Mouse (Mus musculus) gastrocnemius, postnatal 25 days (tissue): ENCODE measurements around the gene Bcl9l. TPM values are rescaled to one million over a fixed set of nuclear protein-coding genes. Genes with fewer than 3 reads are reported as not detected.
A peak's percentile ranks its signal among the peaks of the same experiment; 100 is the strongest.

Experiments used
- DNase-seq: peaks from one replicate; pipeline ENCODE4 v3.0.0; 2022
- total RNA-seq, 2 experiments: library from RNA; stranded (reverse); gene quantifications; 1 replicate in 1 of 2; 2 replicates in 1 of 2; pipeline ENCODE4 v1.2.3; 2021

The Bcl9l gene
- total RNA-seq, 2 experiments from 2014 or later = 33.6 to 40.7 TPM

GRCm38 (mm10) chr9:44497624-44498377 is 15.2 kb downstream of the Bcl9l start:
- DNase-seq = peak; percentile 41

DNA sequence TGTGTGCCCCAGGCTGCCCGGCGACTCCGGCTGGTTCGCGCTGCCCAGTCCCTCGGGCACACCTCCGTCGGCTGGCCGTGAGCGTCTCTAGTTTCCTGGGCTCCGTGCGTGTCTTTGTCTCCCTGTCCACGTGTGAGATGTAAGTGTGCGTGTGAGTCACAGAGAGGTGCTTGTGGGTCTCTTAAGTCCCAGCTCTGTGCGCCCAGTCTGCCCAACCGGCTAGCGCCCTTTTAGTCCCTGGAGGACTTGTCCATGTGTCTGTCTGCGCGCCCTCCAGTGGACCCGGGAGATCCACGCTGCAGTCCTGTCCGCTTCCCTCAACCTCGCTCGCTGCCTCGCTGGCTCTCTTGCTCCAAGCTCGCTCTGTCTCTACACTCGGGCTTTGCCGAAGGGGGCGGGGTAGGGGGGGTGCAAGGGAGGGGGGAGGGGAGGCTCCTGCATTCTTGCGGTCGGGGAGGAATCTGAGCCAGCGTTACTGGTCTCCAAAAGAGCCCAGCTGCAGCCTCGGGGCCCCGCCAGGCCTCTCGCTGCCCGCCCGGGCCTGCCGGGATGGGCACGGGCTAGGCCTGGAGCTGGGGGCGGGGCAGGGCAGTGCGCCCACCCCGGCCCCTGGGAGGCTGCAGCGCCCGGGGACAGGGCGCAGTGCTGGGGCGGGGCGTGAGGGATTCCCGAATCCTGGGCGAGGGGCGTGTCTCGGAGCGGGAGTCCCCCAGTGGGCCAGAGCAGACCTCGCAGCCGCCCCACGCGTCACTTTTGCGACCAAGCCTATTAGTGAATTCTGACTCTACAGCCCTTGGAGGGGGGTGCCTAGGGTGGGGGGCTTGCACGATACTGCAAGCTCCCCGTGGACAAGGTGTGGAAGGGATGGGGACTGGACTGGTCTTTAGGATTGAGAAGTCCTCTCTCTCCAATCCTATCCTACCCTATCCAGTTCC is 16.1 kb downstream of the Bcl9l start:
- DNase-seq = peak; percentile 84

DNA sequence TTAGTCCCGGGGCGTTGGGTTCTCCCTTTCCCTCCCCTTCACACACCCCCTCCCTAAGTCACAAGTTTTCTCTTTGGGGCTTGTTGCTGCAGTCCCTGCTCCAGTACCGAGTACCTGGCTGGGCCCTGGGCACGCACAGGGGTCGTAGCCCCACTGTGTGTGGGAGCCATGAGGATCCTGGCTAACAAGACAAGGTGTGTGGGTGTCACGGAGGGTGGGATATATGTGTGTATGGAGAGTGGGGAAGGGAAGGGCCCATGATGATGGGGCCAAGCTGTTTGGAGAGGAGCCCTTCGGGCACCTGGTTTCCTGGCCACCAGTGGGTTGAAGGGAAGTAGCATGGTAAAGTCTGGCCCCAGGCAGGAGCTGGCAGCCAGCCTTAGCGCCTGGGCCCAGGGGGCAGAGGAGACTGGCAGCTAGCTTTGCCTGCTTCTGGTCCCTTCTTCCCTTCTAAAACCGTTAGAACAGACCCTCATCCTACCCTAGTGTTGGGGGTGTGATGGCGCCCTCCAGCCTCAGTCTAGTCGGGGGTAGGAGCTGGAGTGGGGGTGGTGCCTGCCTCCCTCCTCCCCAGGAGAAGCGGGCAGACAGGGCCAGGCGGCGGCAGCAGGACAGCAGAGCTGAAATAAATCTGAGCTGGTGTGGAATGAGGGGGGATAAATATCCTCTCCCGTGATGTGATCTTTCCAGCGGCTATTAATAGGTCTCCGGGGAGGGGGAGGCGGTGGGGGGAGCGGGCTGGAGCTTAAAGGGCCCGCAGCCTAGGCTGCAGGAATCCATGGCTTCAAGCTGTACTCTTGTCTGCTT is 16.9 kb downstream of the Bcl9l start:
- DNase-seq = peak; percentile 81

DNA sequence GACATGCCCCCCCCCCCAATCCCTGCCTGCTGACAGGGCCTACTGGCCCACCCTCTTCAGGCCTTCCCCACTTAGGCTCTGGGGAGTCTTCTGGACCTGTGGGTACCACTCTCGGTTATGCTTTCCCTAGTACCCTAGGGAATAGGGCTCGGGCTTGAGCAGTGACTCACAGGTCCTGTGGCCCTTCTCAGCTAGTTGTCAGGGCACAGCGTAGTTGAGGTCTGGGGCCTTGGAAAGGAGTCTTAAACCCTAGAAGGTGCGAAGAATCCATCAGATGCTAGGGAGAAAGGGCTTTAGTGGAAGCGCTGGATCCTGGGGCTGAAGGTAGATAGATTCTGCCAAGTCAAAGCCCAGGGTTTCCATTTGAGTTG is 17.5 kb downstream of the Bcl9l start:
- DNase-seq = no peak

DNA sequence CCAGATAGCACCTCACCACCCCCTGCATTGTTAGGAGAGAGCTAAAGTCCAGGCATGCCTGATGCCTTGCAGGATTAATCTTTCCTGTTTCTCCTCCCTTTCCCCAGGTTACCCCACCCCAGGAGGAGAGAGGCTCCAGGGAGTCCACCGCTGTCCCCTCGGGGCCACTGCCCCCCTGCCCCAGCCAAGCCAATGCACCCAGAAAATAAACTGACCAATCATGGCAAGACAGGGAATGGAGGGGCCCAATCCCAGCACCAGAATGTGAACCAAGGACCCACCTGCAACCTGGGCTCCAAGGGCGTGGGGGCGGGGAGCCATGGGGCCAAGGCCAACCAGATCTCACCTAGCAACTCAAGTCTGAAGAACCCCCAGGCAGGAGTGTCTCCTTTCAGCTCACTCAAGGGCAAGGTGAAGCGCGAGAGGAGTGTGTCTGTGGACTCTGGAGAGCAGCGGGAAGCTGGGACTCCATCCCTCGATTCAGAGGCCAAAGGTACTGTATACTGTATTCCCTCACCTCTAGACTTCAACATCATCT is 18.1 kb downstream of the Bcl9l start:
- DNase-seq = peak; percentile 18

DNA sequence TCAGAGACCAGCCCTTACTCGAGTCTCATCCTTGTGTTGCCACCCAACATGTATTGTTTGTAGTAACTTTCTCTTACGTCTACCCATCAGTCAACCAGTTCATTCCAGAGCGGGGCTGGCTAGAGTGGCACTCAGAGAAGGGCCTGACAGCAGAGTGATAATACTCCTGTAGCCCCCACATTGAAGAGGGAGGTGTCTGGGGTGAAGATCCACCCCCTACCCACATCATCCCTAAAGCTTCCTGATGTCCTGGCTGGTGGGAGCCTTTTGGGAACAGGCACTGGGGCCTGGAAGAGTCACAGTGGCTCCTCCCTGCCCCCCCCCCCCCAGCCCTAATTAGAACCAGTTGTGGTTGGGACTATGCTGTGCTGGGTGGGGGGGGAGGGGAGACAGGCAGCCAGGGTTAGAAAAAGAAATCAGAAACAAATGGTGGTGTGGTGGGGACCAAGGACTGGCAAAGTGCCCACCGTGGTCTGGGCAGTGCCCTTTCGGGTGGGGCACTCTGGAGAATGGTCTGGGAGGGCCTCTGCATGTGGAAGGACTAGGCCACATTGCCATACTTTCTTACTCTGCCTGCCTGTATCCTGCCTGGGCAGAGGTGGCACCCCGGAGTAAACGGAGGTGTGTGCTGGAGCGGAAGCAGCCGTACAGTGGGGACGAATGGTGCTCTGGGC is 18.7 kb downstream of the Bcl9l start:
- peak; percentile 24 for DNase-seq

DNA sequence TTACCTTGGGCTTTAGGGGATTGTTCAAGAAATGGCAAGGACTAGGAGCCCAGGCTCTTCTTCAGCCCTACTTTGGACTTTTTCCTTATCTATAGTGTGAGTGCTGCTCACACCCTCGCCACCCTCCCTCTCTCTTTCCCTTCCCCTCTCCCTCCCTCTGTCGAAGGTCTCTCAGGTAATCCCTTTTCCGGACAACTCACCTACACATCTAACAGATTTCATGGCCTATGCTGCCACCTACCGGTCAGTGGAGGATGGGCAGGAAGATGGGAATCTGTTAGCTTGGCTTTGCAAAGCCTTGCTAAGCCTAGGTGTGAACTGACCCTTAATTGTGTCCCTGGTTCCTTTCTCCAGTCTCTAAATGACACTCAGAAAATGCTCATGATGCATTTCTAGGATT is 19.4 kb downstream of the Bcl9l start:
- DNase-seq = peak; percentile 64

GRCm38 (mm10) chr9:44504893-44505823 is 22.5 kb downstream of the Bcl9l start:
- DNase-seq = peak; percentile 15

DNA sequence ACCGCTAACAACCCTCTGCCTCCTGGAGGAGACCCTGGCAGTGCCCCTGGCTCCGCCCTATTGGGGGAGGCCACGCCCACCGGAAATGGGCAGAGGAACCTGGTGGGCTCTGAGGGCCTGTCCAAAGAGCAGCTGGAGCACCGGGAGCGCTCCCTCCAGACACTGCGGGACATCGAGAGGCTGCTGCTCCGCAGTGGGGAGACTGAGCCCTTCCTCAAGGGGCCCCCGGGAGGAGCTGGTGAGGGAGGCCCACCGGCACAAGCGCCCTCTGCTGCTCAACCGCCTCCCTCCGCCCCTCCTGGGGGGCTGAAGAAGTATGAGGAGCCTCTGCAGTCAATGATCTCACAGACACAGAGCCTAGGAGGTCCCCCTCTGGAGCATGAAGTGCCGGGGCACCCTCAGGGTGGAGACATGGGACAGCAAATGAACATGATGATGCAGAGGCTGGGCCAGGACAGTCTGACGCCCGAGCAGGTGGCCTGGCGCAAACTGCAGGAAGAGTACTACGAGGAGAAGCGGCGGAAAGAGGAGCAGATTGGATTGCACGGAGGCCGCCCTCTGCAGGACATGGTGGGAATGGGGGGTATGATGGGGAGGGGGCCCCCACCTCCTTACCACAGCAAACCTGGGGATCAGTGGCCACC is 23.3 kb downstream of the Bcl9l start:
- peak; percentile 29 for DNase-seq

DNA sequence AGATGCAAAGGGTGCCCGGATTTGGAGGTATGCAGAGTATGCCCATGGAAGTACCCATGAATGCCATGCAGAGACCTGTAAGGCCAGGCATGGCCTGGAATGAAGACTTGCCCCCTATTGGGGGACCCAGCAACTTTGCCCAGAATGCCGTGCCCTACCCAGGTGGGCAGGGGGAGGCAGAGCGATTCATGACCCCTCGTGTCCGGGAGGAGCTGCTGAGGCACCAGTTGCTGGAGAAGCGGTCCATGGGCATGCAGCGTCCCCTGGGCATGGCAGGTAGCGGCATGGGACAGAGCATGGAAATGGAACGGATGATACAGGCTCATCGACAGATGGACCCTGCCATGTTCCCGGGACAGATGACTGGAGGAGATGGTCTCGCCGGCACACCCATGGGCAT is 23.9 kb downstream of the Bcl9l start:
- DNase-seq = no peak

DNA sequence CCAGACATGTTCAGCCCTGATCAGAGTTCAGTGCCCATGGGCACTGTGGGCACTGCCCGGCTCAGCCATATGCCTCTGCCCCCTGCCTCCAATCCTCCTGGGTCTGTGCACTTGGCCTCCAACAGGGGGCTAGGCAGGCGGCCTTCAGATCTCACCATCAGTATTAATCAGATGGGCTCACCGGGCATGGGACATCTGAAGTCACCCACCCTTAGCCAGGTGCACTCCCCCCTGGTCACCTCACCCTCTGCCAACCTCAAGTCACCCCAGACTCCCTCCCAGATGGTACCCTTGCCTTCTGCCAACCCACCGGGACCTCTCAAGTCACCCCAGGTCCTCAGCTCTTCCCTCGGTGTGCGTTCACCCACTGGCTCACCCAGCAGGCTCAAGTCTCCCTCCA is 24.7 kb downstream of the Bcl9l start:
- DNase-seq = no peak

DNA sequence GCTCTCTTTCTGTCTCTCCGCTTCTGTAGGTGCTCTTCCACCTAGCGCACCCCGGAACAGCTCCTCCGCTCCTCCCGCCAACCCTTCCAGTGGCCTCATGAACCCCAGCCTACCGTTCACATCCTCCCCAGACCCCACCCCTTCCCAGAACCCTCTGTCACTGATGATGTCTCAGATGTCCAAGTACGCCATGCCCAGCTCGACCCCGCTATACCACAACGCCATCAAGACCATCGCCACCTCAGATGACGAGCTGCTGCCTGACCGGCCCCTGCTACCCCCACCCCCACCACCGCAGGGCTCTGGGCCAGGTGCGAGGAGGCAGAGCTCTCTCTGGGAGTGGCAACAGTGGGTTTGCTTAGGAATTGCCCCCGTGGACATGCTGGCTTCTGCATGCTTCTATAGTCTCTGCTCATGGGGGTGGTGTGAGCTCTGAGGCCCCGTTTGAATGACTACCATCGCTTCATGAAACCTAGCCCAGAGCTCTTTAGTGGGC is 25.5 kb downstream of the Bcl9l start:
- peak; percentile 13 for DNase-seq

DNA sequence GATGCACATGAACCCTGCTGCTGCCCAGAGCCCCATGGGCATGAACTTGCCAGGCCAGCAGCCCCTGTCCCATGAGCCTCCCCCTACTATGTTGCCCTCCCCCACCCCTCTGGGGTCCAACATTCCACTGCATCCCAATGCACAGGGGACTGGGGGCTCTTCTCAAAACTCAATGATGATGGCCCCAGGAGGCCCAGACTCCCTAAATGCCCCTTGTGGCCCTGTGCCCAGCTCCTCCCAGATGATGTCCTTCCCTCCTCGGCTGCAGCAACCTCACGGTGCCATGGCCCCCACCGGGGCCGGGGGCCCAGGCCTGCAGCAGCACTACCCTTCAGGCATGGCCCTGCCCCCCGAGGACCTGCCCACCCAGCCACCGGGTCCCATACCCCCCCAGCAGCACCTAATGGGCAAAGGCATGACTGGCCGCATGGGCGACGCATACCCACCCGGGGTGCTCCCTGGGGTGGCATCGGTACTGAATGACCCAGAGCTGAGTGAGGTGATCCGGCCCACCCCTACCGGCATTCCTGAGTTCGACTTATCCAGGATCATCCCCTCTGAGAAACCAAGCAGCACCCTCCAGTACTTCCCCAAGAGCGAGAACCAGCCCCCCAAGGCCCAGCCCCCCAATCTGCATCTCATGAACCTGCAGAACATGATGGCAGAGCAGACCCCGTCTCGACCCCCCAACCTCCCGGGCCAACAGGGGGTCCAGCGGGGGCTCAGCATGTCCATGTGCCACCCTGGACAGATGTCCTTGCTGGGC is 26.3 kb downstream of the Bcl9l start:
- DNase-seq = peak; percentile 54

GRCm38 (mm10) chr9:44509487-44510354 is 27.1 kb downstream of the Bcl9l start:
- DNase-seq = peak; percentile 82

GRCm38 (mm10) chr9:44510355-44510871 is 27.8 kb downstream of the Bcl9l start:
- DNase-seq = peak; percentile 18

- peak; percentile 61 for DNase-seq
Observed at GRCm38 (mm10) chr9:44510872-44511601, 28.4 kb downstream of the Bcl9l start.
